Mouse (Mus musculus) mouse embryonic stem cell (cell line): ENCODE measurements at regions not wholly inside any gene's neighbourhood (a gene's known extent, or its start where the extent isn't known, plus 50 kb on each side); places are given as distances from the start of the nearest gene placed in this dataset.

Experiments
- in situ Hi-C, 2 experiments: fragments of 300-500 bp; cut with MboI; formaldehyde crosslinking; loops; 1 replicate in 1 of 2; 3 replicates in 1 of 2; pipeline ENCODE4 v1.14.3; 2019 to 2020; ENCODE audit warnings: low sequenced_read_pairs in 2 of 2, low pct_unique_long_range_greater_than_20kb in 1 of 2, mixed read lengths in 1 of 2; ENCODE audit not compliant: unreplicated experiment in 1 of 2

DNA sequence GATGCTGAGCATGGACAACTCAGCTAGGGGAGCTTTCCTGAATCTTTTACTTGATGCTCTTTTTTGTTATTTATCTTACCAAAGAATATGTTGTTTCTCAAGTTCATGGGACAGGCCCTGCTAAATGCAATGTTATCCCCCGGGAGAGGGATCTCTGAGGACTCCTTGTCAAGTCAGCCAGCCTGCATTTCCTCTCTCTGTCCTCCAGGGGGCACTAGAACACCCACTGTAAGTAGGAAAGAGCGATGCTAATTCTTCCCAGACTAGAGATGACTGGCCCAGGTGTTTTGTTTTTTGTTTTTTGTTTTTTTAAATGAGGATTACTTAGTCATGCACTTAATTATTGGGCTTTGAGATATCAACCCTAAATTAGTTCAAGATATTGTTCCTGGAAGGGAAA is 386.8 kb upstream of the Prkcq start:
- in situ Hi-C loops = no loop called here

DNA sequence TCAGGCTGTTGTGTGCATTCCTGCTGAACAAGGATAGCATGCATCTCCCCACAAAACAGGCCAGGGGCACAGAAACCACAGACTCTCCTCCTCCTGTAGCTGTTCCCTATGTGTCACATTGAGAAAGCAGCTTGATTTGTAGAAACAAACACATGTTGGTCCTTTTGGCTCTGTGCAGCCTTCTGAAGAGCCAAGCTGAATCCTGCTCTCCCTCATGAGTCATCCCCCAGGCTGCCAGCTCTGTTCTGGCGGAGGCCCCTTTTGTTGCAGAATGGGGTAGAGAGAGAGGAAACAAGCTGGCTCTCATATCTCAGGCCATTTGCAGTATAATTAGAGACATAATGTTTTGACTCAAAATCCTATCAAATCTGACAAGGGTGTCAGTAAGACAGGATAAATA is 383.4 kb upstream of the Prkcq start:
- in situ Hi-C loops = no loop called here

DNA sequence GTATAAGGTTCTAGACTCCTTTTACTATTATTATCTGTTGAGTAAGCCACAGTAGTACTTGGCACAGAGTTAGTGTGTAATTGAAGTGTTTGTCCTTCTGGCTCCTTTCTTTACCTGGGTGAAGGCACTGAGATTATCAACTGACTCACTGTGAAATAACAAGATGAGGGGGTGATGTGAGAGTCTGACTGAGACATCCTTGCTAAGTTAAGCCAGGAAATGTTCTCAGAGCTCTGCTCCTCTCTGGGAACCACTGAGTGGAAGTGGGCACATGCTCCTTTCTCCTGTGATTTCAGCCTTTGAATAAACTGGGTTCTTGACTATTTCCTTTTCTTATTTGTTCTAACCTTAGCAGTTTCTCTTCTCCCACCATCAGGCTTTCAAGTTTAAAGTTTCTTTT is 380.7 kb upstream of the Prkcq start:
- in situ Hi-C loops = no loop called here

DNA sequence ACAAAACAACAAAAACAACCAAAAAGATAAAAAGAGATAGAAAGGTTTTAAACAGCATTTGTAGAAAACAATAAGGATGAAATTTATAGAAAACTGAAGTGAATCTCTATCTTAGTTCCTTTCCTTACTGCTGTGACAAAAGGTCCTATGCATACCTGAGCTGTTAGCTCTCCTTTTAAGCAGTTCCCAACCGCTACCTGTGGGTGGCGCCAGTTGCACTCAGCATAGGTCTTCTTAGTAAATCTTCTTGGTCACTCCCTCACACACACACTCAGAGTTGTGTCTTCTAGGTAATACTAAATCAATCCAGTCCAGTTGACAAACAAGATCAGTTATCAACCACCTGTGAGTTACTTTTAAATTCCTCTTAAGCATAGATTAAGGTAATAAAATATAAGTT is 355.5 kb upstream of the Prkcq start:
- in situ Hi-C loops = no loop called here

DNA sequence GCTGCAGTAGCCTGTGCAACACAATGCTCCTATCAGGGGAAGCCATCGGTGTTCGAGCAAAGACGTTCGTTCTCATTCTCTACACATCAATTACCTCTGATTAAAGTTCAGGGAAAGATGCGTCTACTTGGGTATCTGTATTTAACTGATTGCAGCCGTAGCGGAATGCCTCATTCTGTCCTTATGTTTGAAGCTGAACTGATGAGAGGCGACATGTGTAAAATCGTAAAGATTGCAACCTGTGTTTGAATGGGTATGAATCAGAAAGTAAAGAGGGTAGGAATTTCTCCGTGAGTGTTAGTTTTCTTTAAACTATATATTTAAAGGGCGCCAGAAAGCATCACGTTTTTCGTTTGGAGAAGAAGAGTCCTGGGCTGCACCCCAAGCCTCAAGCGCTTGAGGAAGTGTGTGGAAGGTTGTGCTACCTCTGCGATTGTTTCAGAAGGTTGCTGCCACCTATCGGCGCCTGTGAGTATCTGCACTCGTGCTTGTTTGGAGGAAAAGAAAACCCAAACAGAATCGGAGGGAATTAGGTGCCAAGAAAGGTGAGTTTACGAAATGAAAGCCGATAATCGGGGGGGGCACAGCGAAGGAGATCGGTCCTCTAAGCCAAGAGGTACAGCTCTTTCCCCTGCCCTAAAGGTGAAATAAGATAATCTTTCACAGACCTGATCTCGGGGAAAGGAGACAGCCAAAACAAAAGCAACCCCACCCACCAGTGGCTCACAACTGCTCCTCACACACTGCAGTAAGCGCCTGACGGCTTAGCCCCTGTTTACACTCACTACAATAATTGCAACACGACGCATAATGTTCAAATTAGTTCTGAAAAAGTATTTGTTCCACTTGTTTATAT is 346.4 kb upstream of the Prkcq start:
- in situ Hi-C loops = no loop called here

DNA sequence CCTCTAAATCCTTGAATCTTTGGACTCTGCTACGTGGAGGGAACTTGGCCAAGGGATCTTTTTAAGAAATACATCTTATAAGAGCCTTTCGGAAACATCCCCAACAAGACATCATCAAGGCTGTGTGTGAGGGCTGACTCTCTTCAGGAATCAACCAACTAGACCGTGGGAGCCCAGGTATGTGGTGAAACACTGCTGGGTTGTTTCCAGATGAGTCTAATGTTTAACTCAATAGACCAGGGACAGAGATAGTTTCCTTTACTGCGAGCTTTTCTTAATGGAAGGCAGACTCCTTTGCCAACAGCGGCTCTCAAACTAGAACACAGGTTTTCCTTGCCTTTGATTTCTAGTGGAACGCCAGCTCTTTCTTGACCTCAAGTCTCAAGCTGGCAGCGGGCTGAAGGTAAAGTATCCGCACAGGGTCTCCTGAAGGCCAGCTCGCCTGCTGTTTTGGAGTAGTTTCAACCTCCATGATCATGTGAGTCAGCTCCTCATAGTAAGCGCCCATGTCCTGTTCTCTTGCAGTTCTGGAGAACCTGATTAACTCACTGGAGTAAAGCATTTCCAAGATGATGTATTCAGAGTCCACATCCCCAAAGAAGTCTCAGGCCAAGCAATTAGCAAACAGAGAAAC is 345.7 kb upstream of the Prkcq start:
- in situ Hi-C loops = no loop called here

DNA sequence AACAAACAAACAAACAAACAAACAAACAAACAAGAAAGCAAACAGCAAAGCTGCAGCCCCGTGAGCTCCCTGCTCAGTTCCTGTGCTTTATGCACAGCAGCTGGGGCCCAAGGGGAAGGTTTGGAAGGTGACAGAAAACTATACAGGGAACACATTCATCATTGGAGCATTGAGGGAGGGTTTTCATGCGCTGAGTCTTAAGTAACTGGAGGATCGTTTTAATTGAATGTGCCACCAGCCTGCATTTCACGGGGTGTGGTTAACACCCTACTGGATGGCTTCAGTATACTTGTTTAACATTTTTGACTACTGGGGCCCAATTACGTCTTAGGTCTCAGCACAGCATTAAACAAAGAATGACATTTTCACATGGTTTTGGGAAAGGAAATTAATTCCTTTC is 331.9 kb upstream of the Prkcq start:
- in situ Hi-C loops = no loop called here

DNA sequence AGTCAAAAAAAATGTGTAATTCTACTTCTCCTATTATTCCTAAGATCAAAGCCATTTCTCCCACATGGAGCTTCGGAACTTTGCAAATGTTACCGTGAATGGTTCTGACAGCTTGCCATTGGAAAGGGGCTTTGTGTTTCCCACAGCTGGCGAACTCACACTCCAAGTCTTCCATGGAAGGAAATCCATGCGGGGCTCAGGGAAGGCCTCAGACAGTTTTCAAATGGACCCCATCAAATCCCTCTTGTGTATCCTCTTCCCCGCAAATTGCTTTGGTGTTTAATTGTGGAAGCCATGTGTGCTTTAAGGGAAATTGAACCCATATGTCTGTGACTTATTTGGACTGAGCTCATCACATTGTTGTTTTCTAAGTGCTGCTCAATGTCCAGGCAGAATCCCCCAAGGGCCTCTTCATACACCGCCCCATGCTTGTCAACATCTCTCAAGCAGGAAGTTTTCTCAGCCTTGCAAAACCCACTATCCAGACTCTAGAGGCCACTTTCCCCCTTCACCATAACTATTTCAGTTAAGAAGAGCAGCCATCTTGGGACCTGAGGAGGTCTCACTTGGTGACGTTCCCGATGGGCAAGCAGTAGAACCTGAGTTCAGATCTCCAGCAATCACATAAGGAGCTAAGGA is 310.1 kb upstream of the Prkcq start:
- in situ Hi-C loops = no loop called here

DNA sequence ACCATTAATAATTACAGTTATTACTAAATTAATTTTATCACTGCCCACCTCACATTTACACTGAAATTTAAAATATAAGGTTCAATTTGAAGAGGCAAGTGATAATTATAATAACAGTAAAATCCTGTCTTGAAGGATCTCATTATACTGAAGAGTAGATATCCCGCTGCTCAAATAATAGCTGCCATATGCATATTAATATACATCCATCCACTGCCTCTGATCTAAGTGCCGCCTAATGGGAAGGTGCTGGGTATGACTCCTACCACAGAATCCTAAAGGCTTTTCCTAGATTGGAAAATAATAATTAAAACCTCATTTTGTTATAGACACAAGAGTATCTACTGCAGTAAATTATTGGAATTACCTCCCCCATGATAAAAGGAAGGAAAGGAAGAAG is 307.5 kb upstream of the Prkcq start:
- in situ Hi-C loops = no loop called here

DNA sequence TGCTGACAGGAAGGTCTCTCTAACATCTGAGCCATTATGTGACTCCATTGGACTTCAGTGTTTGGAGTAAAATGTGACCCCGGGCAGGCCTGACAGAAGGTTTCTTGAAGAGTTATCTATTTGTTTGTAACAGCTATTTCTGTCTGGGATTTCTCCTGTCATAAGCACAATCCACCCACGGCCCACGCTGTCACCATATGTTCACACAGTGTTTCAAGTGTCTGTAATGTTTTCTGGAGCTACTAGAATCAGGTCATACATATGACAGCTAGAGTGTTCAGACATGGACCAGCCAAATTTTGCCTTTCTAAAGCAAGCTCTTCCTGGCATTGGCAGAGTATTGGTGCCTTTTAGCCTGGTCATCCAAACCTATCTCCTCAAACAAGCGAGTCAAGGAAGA is 297.6 kb upstream of the Prkcq start:
- in situ Hi-C loops = no loop called here

DNA sequence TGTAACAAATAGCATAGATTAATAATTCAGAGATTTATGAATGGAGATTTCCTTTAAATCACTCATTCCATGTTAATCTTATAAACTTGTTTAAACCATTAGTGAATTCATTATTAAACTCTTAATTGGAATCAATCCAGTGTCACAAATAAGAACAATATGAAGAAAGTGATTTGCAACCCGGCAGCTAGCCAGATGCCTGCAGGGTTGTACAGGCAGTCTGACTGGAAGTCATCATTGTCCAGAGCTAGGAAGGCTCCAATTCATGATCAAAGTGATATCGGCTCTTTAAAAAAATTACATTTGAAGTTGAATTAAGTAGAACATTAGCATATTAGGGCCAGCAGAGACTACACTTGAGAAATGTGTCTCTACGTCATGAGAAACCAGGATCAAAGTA is 270.0 kb upstream of the Prkcq start:
- in situ Hi-C loops = no loop called here

DNA sequence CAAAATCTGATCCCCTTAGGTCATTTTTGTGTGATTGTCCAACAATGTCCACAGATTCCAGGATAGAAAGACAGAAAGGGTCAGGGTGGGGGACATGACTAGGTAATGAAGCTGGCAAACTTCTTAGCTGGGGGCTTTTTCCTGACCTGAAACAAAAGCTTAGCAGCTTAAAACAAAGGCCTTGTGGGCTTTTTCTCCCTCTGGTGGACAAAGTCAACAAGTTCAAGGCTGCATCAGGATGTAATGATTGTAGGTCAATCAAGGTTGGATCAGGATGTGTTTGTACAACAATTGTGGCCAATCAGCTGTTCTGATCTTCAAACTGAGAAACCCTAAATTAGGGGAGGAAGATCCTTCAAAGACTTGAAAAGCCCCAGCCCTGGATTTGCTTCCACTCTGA is 252.0 kb upstream of the Prkcq start:
- in situ Hi-C loops = no loop called here

DNA sequence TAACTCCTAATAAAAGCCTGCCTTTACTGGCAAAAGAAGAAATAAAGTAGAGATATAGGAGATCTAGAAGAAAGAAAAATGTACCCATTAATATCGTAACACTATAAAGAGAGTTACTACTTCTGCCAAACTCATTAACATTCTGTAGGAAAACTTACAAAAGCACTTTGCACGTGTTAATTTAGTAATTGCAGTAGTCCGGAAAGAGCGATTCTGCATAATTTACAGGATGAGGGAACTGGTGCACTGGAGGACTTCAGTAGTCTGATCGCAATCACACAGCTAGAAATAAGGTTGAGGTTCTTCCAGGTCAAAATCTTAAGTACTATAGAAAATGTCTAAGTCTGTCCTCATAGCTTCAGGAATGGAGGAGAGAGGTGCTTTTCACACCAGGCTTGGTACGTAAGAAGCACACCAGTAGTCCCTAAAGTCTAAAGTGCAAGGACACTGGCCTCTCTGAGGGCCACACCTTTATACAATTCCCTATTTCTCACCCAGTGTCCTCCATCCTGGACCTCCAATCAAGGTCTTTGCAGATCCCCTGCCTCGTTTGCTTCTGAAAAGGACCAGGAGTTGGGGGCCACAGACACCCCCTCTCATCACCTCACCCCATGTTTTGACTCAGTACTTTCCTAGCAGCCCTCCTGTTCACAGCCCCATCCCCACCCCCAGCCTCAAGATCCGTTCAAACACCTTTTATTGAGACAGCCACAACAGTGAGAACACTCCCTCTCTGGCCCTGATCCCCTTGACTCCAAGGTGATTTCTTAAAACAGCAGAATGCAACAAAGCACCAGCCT is 251.0 kb upstream of the Prkcq start:
- in situ Hi-C loops = no loop called here

DNA sequence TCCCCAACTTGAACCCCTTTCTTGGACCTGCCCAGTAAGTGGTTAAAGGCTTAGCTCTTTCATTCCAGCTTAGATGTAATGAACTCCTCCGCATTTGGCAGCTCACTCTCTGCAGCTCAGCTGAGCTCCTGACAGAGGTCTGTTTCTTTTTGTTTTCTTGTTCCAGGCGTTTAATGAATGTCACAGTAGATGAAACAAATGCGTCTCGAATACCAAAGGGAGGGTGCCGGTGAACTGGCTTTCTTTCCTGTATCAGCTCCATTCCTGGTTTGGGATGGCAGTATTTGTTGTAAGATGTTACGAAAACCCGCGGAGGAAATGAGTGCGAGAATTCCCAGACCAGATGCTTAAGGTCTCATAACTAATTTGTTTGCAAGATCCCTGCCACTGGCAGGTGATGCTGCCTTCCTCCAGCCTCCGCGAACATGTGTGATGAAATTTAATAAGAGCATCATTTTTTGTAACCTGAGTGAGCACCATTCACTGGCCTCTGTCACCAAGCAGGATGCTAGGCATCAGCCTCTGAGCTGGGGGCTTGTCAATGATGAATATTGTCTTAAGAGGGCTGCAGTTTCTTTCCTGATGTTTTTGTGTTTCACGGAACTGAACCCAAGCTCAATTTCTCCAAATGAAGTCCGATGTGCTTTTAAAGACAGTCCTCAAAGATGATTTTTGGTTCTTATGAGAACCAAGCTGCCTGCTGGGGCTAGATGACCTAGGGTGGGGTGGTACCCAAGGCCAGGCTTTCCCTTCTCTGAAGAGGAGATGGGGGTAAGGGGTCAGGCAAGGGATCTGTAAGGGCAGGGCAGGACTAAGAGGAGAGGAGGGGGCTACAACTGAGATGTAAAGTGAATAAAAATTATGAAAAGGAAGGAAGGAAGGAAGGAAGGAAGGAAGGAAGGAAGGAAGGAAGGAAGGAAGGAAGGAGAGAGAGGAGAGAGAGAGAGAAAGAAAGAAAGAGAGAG is 250.1 kb upstream of the Prkcq start:
- in situ Hi-C loops = no loop called here

DNA sequence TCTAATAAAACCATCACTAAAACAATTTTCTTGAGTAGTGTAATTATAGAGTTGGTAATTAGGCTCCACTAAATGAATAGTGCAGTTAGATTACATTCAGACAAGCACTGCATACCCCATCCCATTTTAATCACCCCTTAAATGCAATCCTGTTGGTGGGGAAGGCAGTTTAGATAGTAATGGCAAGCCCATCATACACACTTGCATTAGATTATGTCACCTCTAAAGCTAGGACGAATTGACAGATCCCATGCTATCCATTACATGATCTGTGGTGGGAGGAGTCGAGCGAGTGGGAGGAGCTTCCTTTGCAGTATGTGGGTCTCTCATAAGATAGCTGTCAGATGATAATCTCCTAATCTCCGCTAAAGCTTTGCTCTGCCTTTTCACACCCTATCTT is 247.9 kb upstream of the Prkcq start:
- in situ Hi-C loops = no loop called here

DNA sequence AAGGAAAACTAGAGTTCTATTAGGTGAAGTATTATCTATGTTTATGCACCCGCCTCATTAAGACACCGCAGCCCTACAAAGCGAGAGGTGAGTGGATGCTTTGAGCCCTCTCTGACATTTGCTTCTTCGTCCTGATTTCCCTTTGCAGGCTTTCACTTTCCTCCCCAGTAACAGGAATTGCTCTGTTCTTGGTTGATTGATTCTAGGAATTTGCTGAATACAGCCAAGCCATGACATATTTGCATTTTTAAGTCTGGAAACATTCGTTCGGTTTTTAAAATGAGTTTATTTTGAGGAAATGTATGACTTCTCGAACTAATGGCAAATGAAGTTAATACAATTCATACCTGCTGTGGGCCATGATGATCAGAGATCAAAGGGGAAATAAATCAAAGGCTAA is 246.5 kb upstream of the Prkcq start:
- in situ Hi-C loops = no loop called here

DNA sequence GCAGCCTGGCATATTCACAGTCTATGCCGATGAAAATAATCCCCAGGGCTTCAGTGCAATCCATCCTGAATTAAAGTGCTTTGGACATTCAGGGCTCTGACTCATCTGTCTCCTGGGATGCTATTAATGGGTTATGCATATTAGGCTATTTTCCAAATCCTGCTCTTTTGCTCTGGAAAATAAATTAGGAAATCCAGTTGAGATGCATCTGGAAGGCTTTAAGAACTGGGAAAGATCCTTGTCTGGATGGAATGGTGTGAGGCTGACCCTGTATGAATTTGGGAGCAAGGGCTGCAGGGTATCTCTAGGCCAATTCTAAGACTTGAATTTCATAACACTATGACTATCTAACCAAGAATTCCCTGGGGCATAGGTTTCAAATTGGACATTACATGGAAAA is 234.5 kb upstream of the Prkcq start:
- in situ Hi-C loops = no loop called here

DNA sequence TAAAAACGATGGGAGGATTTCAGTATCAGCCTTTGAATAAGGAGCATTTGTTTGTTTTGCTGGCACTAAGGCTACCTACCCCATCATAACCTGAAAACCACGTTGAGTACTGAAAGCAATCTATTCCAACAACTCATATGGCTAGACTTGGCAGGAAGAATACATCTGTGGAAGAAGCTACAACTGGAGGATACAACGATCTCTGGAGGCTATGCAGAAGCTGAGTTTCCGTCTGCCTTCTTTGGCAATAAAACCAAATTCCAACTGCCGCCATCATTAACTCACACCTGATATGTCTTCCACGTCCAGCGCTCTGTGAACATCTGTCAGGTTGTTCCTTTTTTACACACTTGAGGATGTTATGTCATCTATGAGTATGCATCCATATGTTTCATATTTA is 206.7 kb upstream of the Prkcq start:
- in situ Hi-C loops = no loop called here
